Mouse (Mus musculus): ENCODE results near the gene C1qb. TPM values are rescaled to one million over a fixed set of nuclear protein-coding genes. Genes with fewer than 3 reads are reported as not detected.

Gene C1qb
- polyA plus RNA-seq, 1 experiment from 2014 or later = 24.2 TPM

- WGBS = 82% methylated on average over 15 of the region's 15 CpGs
- H3K27me3 ChIP-seq (ENCODE audit: control insufficient read depth, insufficient read depth, low read length) = no peaks in the 10 kb centered on the region
Observed at GRCm38 (mm10) chr4:136889981-136890380, 4.0 kb upstream of the C1qb start.

DNA sequence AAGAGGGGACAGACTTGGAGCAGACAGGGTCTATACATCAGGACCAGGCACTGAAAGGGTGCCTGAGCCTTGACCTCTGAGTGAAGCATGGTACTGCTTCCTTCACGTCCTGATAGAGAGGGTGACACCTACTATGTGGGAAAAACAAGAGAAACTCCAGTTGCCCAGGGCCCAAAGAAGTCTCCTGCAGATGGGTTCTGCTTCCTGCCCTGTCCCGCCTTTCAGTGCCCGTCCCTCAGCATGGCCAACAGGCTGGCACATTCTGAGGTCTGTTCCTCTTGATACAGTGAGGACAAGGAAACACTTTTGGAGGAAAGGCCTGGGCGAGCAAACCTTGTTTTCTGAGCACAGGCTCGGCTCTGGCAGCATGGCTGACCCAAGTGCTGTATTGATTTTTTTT, 1.7 kb upstream of the C1qb start:
- Histone ChIP-seq H3K27me3 (ENCODE audit: control insufficient read depth, insufficient read depth, low read length) (no peaks in the 10 kb centered on the region), H3K4me3 (ENCODE audit: low read depth, low read length) (no peak overlapping the region), H3K36me3 (ENCODE audit: control insufficient read depth, insufficient read depth, low read length) (no peaks in the 10 kb centered on the region), H3K9ac (ENCODE audit: low read length) (no peak overlapping the region), H3K9me3 (ENCODE audit: control insufficient read depth, low read length) (no peaks in the 10 kb centered on the region), H3K4me2 (ENCODE audit: low read depth) (no peak overlapping the region), H3K4me1 (ENCODE audit: control insufficient read depth, insufficient read depth, low read length) (no peaks in the 10 kb centered on the region), H3K27ac (ENCODE audit: low read depth, low read length) (no peak overlapping the region)
- DNase-seq (ENCODE audit: low spot score) (no peak), ATAC-seq (ENCODE audit: insufficient read depth, low FRiP score, low TSS enrichment) (no peak)
- 70% methylated on average over 5 of the region's 5 CpGs for WGBS

More at GRCm38 (mm10) chr4:136889981-136890380, 4.0 kb upstream of the C1qb start:
- Histone ChIP-seq H3K36me3 (ENCODE audit: control insufficient read depth, insufficient read depth, low read length) (no peaks in the 10 kb centered on the region), H3K4me3 (ENCODE audit: low read depth, low read length) (no peak overlapping the region), H3K4me2 (ENCODE audit: low read depth) (no peak overlapping the region), H3K9ac (ENCODE audit: low read length) (no peak overlapping the region), H3K27ac (ENCODE audit: low read depth, low read length) (no peak overlapping the region), H3K4me1 (ENCODE audit: control insufficient read depth, insufficient read depth, low read length) (no peaks in the 10 kb centered on the region), H3K9me3 (ENCODE audit: control insufficient read depth, low read length) (no peaks in the 10 kb centered on the region)
- DNase-seq (ENCODE audit: low spot score) (no peak), ATAC-seq (ENCODE audit: insufficient read depth, low FRiP score, low TSS enrichment) (no peak)

GRCm38 (mm10) chr4:136878601-136879000, 7.4 kb downstream of the C1qb start:
- no peak for DNase-seq (ENCODE audit: low spot score)
- no peaks in the 10 kb centered on the region for H3K9me3 ChIP-seq (ENCODE audit: control insufficient read depth, low read length)
- WGBS = 21% methylated on average over 5 of the region's 5 CpGs

GRCm38 (mm10) chr4:136878171-136878570, 7.8 kb downstream of the C1qb start:
- H3K4me3 ChIP-seq (ENCODE audit: low read depth, low read length) = no peak overlapping the region
- DNase-seq (ENCODE audit: low spot score) (no peak), ATAC-seq (ENCODE audit: insufficient read depth, low FRiP score, low TSS enrichment) (no peak)
- no peaks in the 10 kb centered on the region for H3K36me3 ChIP-seq (ENCODE audit: control insufficient read depth, insufficient read depth, low read length)
- H3K9ac ChIP-seq (ENCODE audit: low read length) = no peak overlapping the region
- WGBS = 54% methylated on average over 8 of the region's 8 CpGs
- H3K27me3 ChIP-seq (ENCODE audit: control insufficient read depth, insufficient read depth, low read length) = no peaks in the 10 kb centered on the region
- no peaks in the 10 kb centered on the region for H3K4me1 ChIP-seq (ENCODE audit: control insufficient read depth, insufficient read depth, low read length)
- H3K4me2 ChIP-seq (ENCODE audit: low read depth) = no peak overlapping the region
- H3K9me3 ChIP-seq (ENCODE audit: control insufficient read depth, low read length) = no peaks in the 10 kb centered on the region
- no peak overlapping the region for H3K27ac ChIP-seq (ENCODE audit: low read depth, low read length)

More at GRCm38 (mm10) chr4:136878601-136879000, 7.4 kb downstream of the C1qb start:
- no peaks in the 10 kb centered on the region for H3K4me1 ChIP-seq (ENCODE audit: control insufficient read depth, insufficient read depth, low read length)
- H3K4me3 ChIP-seq (ENCODE audit: low read depth, low read length) = no peak overlapping the region
- H3K27ac ChIP-seq (ENCODE audit: low read depth, low read length) = no peak overlapping the region
- H3K4me2 ChIP-seq (ENCODE audit: low read depth) = no peak overlapping the region
- no peaks in the 10 kb centered on the region for H3K36me3 ChIP-seq (ENCODE audit: control insufficient read depth, insufficient read depth, low read length)
- H3K9ac ChIP-seq (ENCODE audit: low read length) = no peak overlapping the region
- ATAC-seq (ENCODE audit: insufficient read depth, low FRiP score, low TSS enrichment) = no peak
- H3K27me3 ChIP-seq (ENCODE audit: control insufficient read depth, insufficient read depth, low read length) = no peaks in the 10 kb centered on the region

GRCm38 (mm10) chr4:136876971-136877370, 9.0 kb downstream of the C1qb start:
- Histone ChIP-seq H3K9me3 (ENCODE audit: control insufficient read depth, low read length) (no peaks in the 10 kb centered on the region), H3K27me3 (ENCODE audit: control insufficient read depth, insufficient read depth, low read length) (no peaks in the 10 kb centered on the region), H3K4me3 (ENCODE audit: low read depth, low read length) (no peak overlapping the region), H3K4me2 (ENCODE audit: low read depth) (no peak overlapping the region), H3K27ac (ENCODE audit: low read depth, low read length) (no peak overlapping the region), H3K36me3 (ENCODE audit: control insufficient read depth, insufficient read depth, low read length) (no peaks in the 10 kb centered on the region), H3K9ac (ENCODE audit: low read length) (no peak overlapping the region), H3K4me1 (ENCODE audit: control insufficient read depth, insufficient read depth, low read length) (no peaks in the 10 kb centered on the region)
- DNase-seq (ENCODE audit: low spot score) = peak; percentile 66
- no peak for ATAC-seq (ENCODE audit: insufficient read depth, low FRiP score, low TSS enrichment)
- 30% methylated on average over 7 of the region's 7 CpGs for WGBS

DNA sequence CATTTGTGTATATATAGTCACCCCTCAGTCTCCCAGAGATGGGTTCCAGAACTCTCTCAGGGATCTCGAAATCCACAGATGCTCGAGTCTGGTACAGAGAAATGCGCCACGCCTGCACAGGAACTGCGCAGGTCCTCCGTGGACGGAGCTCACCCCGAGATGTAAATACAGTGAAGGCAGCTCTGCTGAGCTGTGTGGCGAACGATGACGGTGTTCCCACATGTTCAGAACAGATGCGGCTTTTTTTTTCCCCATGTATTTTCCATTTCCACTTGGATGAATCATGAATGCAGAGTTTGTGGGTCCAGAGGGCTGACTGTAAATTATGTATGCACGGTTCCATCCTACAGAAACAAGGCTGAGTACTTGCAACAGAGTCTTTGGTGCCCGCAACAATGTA, 11.0 kb downstream of the C1qb start:
- WGBS = 90% methylated on average over 14 of the region's 14 CpGs
- no peak overlapping the region for H3K4me2 ChIP-seq (ENCODE audit: low read depth)
- H3K4me1 ChIP-seq (ENCODE audit: control insufficient read depth, insufficient read depth, low read length) = no peaks in the 10 kb centered on the region
- no peak overlapping the region for H3K9ac ChIP-seq (ENCODE audit: low read length)
- DNase-seq (ENCODE audit: low spot score) (no peak), ATAC-seq (ENCODE audit: insufficient read depth, low FRiP score, low TSS enrichment) (no peak)
- H3K27ac ChIP-seq (ENCODE audit: low read depth, low read length) = no peak overlapping the region
- no peak overlapping the region for H3K4me3 ChIP-seq (ENCODE audit: low read depth, low read length)
- H3K27me3 ChIP-seq (ENCODE audit: control insufficient read depth, insufficient read depth, low read length) = no peaks in the 10 kb centered on the region
- H3K36me3 ChIP-seq (ENCODE audit: control insufficient read depth, insufficient read depth, low read length) = no peaks in the 10 kb centered on the region
- H3K9me3 ChIP-seq (ENCODE audit: control insufficient read depth, low read length) = no peaks in the 10 kb centered on the region

- ATAC-seq (ENCODE audit: insufficient read depth, low FRiP score, low TSS enrichment) = 0 out of 2 replicates have a peak, but pooled peaks have one; percentile 2
- WGBS = 90% methylated on average over 6 of the region's 6 CpGs
Observed at GRCm38 (mm10) chr4:136868371-136868770, 17.6 kb downstream of the C1qb start.

GRCm38 (mm10) chr4:136867690-136868345, 18.2 kb downstream of the C1qb start:
- H3K9ac ChIP-seq (ENCODE audit: low read length) = no peak overlapping the region
- ATAC-seq (ENCODE audit: insufficient read depth, low FRiP score, low TSS enrichment) (peak; percentile 24; the same call in 1 of the 2 replicates), DNase-seq (ENCODE audit: low spot score) (peak; percentile 60)
- no peak overlapping the region for H3K4me2 ChIP-seq (ENCODE audit: low read depth)
- no peak overlapping the region for H3K4me3 ChIP-seq (ENCODE audit: low read depth, low read length)
- no peaks in the 10 kb centered on the region for H3K9me3 ChIP-seq (ENCODE audit: control insufficient read depth, low read length)
- peaks cover 16% of the 10 kb centered on the region; the same call in 1 of the 2 replicates for H3K4me1 ChIP-seq (ENCODE audit: control insufficient read depth, insufficient read depth, low read length)
- no peaks in the 10 kb centered on the region for H3K27me3 ChIP-seq (ENCODE audit: control insufficient read depth, insufficient read depth, low read length)
- H3K27ac ChIP-seq (ENCODE audit: low read depth, low read length) = no peak overlapping the region
- 25% methylated on average over 12 of the region's 12 CpGs for WGBS
- no peaks in the 10 kb centered on the region for H3K36me3 ChIP-seq (ENCODE audit: control insufficient read depth, insufficient read depth, low read length)

More at GRCm38 (mm10) chr4:136868371-136868770, 17.6 kb downstream of the C1qb start:
- Histone ChIP-seq H3K27me3 (ENCODE audit: control insufficient read depth, insufficient read depth, low read length) (no peaks in the 10 kb centered on the region), H3K27ac (ENCODE audit: low read depth, low read length) (no peak overlapping the region), H3K36me3 (ENCODE audit: control insufficient read depth, insufficient read depth, low read length) (no peaks in the 10 kb centered on the region), H3K4me1 (ENCODE audit: control insufficient read depth, insufficient read depth, low read length) (peaks cover 16% of the 10 kb centered on the region; the same call in 1 of the 2 replicates), H3K4me2 (ENCODE audit: low read depth) (no peak overlapping the region), H3K9me3 (ENCODE audit: control insufficient read depth, low read length) (no peaks in the 10 kb centered on the region), H3K9ac (ENCODE audit: low read length) (no peak overlapping the region), H3K4me3 (ENCODE audit: low read depth, low read length) (no peak overlapping the region)
- DNase-seq (ENCODE audit: low spot score) = no peak

GRCm38 (mm10) chr4:136865531-136865930, 20.5 kb downstream of the C1qb start:
- no peaks in the 10 kb centered on the region for H3K27me3 ChIP-seq (ENCODE audit: control insufficient read depth, insufficient read depth, low read length)
- H3K27ac ChIP-seq (ENCODE audit: low read depth, low read length) = peak overlapping the region; percentile 93
- no peaks in the 10 kb centered on the region for H3K36me3 ChIP-seq (ENCODE audit: control insufficient read depth, insufficient read depth, low read length)
- peak overlapping the region; percentile 39 for H3K9ac ChIP-seq (ENCODE audit: low read length)
- no peaks in the 10 kb centered on the region for H3K9me3 ChIP-seq (ENCODE audit: control insufficient read depth, low read length)
- peak overlapping the region; percentile 15; the same call in 1 of the 2 replicates for H3K4me2 ChIP-seq (ENCODE audit: low read depth)
- ATAC-seq (ENCODE audit: insufficient read depth, low FRiP score, low TSS enrichment) (0 out of 2 replicates have a peak, but pooled peaks have one; percentile 24), DNase-seq (ENCODE audit: low spot score) (no peak)
- peaks cover 29% of the 10 kb centered on the region for H3K4me1 ChIP-seq (ENCODE audit: control insufficient read depth, insufficient read depth, low read length)
- no peak overlapping the region for H3K4me3 ChIP-seq (ENCODE audit: low read depth, low read length)
- 59% methylated on average over 5 of the region's 5 CpGs for WGBS
